Comparison of ENCODE assay signal across 8 mouse cellular contexts in genomic region chr8:109564766-109565165, GRCm38 (mm10). TPM values are rescaled to one million over a fixed set of nuclear protein-coding genes. Genes with fewer than 3 reads are reported as not detected.
DNase-seq lines count a peak whose midpoint lies in the region; ATAC-seq and TF ChIP-seq lines count a peak whose summit lies in the region.

No protein-coding gene starts in this region.

- no peaks in the 10 kb centered on the region for H3K9me3 ChIP-seq in lung, embryonic 16.5 days (ENCODE audit: control insufficient read depth, low read length)
- H3K9me3 ChIP-seq in embryonic facial prominence, embryonic 11.5 days (replicated peaks; ENCODE audit: control insufficient read depth, low read length): no peaks in the 10 kb centered on the region

- no peak for ATAC-seq in lung, embryonic 16.5 days (ENCODE audit: low read depth)
- ATAC-seq in embryonic facial prominence, embryonic 11.5 days (replicated peaks; ENCODE audit: insufficient number of reproducible peaks, low FRiP score, low TSS enrichment, low read depth): no peak

- H3K4me1 ChIP-seq in lung, embryonic 16.5 days (replicated peaks; ENCODE audit: control insufficient read depth, insufficient read depth, low read length): peaks cover 17% of the 10 kb centered on the region
- H3K4me1 ChIP-seq in embryonic facial prominence, embryonic 11.5 days (ENCODE audit: control insufficient read depth, insufficient read depth, low read length): no peaks in the 10 kb centered on the region
- H3K4me1 ChIP-seq in olfactory bulb, adult 2 months (ENCODE audit: control insufficient read depth, insufficient read depth, low read length): peaks cover 4% of the 10 kb centered on the region; the same call in 1 of the 2 replicates

- peak overlapping the region; percentile 93 for H3K4me2 ChIP-seq in lung, embryonic 16.5 days (ENCODE audit: low read depth, low read length)
- peak overlapping the region; percentile 78 for H3K4me2 ChIP-seq in embryonic facial prominence, embryonic 11.5 days (ENCODE audit: low read depth, low read length)

- TF ChIP-seq POLR2A in olfactory bulb, adult 2 months (IDR thresholded peaks at IDR 0.05; ENCODE audit: insufficient read depth, low read depth, low read length): no peak

- no peak for TF ChIP-seq CTCF in olfactory bulb, adult 2 months (IDR thresholded peaks at IDR 0.05; ENCODE audit: insufficient read depth, low read depth, low read length)

- DNase-seq in lung, postnatal 25 days (ENCODE audit: low spot score): no peak
- no peak for DNase-seq in embryonic facial prominence, embryonic 11.5 days (ENCODE audit: low spot score)
- DNase-seq in large intestine, adult 2 months (ENCODE audit: low read depth, low spot score): peak; percentile 7
- no peak for DNase-seq in thymus, postnatal 10 days (ENCODE audit: low spot score in 2 of 2)
- no peak for DNase-seq in layer of hippocampus, adult 11-12 months (ENCODE audit: low spot score)
- no peak for DNase-seq in gastrocnemius, adult 18-20 months (ENCODE audit: low spot score)

- peak overlapping the region; percentile 87 for H3K9ac ChIP-seq in lung, embryonic 16.5 days (ENCODE audit: low read length)
- H3K9ac ChIP-seq in embryonic facial prominence, embryonic 11.5 days (replicated peaks; ENCODE audit: low read length): peak overlapping the region; percentile 95

- H3K4me3 ChIP-seq in lung, embryonic 16.5 days (ENCODE audit: low read length): peak overlapping the region; percentile 81
- peak overlapping the region; percentile 91 for H3K4me3 ChIP-seq in embryonic facial prominence, embryonic 11.5 days (ENCODE audit: low read depth, low read length)
- H3K4me3 ChIP-seq in olfactory bulb, adult 2 months (ENCODE audit: insufficient read depth, low read depth, low read length): peak overlapping the region; percentile 93

- no peaks in the 10 kb centered on the region for H3K27me3 ChIP-seq in lung, embryonic 16.5 days (ENCODE audit: control insufficient read depth, insufficient read depth, low read depth, low read length)
- H3K27me3 ChIP-seq in embryonic facial prominence, embryonic 11.5 days (ENCODE audit: control insufficient read depth, insufficient read depth, low read length): no peaks in the 10 kb centered on the region

- H3K36me3 ChIP-seq in lung, embryonic 16.5 days (ENCODE audit: control insufficient read depth, insufficient read depth, low read length): peaks cover 27% of the 10 kb centered on the region
- H3K36me3 ChIP-seq in embryonic facial prominence, embryonic 11.5 days (replicated peaks; ENCODE audit: control insufficient read depth, insufficient read depth, low read depth, low read length): peaks cover 2% of the 10 kb centered on the region

- WGBS in lung, embryonic 16.5 days: 3% methylated on average over 10 of the region's 10 CpGs
- 6% methylated on average over 10 of the region's 10 CpGs for WGBS in embryonic facial prominence, embryonic 11.5 days
- WGBS in large intestine, adult 2 months: 3% methylated on average over 10 of the region's 10 CpGs
- WGBS in olfactory bulb, adult 2 months: 3% methylated on average over 10 of the region's 10 CpGs

- H3K27ac ChIP-seq in lung, embryonic 16.5 days (ENCODE audit: low read length): peak overlapping the region; percentile 89; the same call in 1 of the 2 replicates
- peak overlapping the region; percentile 78; the same call in 1 of the 2 replicates for H3K27ac ChIP-seq in embryonic facial prominence, embryonic 11.5 days (replicated peaks; ENCODE audit: low read depth, low read length)
- H3K27ac ChIP-seq in olfactory bulb, adult 2 months (ENCODE audit: insufficient read depth, low read depth, low read length): no peak overlapping the region; the same call in 1 of the 2 replicates

RNA-seq across cellular contexts. Expression of gene Dhx38, which starts 0.9 kb away (rescaled TPM):
- polyA plus RNA-seq in lung, embryonic 16.5 days (2015; fragmentation: Nextera tagmentation; extraction: Ambion mirVana): 23.9 and 25.3 TPM in 2 replicates
- 19.6 and 20.4 TPM in 2 replicates for polyA plus RNA-seq in embryonic facial prominence, embryonic 11.5 days (2014; fragmentation: Nextera tagmentation; extraction: Ambion mirVana)
- polyA plus RNA-seq in large intestine, adult 2 months (2012; rRNA removed): 16.6 and 19.7 TPM in 2 replicates
- polyA plus RNA-seq in olfactory bulb, adult 2 months (2012; ENCODE audit: insufficient read depth, insufficient read length, low replicate concordance, missing spikeins): 90.7 TPM in 1 of 2 replicates, not detected in the other
- total RNA-seq in gastrocnemius, adult 18-20 months (2021): 10 to 100 TPM; 10.3 to 11.4 TPM

RNA-seq across cellular contexts. Expression of gene Txnl4b, which starts 0.9 kb away (rescaled TPM):
- 26.0 and 29.6 TPM in 2 replicates for polyA plus RNA-seq in lung, embryonic 16.5 days (2015; fragmentation: Nextera tagmentation; extraction: Ambion mirVana)
- 28.2 and 28.9 TPM in 2 replicates for polyA plus RNA-seq in embryonic facial prominence, embryonic 11.5 days (2014; fragmentation: Nextera tagmentation; extraction: Ambion mirVana)
- 4.8 and 5.8 TPM in 2 replicates for polyA plus RNA-seq in large intestine, adult 2 months (2012; rRNA removed)
- not detected in 2 replicates for polyA plus RNA-seq in olfactory bulb, adult 2 months (2012; ENCODE audit: insufficient read depth, insufficient read length, low replicate concordance, missing spikeins)
- 1 to 10 TPM; 5.5 to 7.3 TPM for total RNA-seq in gastrocnemius, adult 18-20 months (2021)

RNA-seq across cellular contexts. Expression of gene Hp, which starts 14.2 kb away (rescaled TPM):
- polyA plus RNA-seq in lung, embryonic 16.5 days (2015; fragmentation: Nextera tagmentation; extraction: Ambion mirVana): 62.6 and 90.4 TPM in 2 replicates
- 0.88 and 0.97 TPM in 2 replicates for polyA plus RNA-seq in embryonic facial prominence, embryonic 11.5 days (2014; fragmentation: Nextera tagmentation; extraction: Ambion mirVana)
- 17.8 and 35.4 TPM in 2 replicates for polyA plus RNA-seq in large intestine, adult 2 months (2012; rRNA removed)
- not detected in 2 replicates for polyA plus RNA-seq in olfactory bulb, adult 2 months (2012; ENCODE audit: insufficient read depth, insufficient read length, low replicate concordance, missing spikeins)
- total RNA-seq in gastrocnemius, adult 18-20 months (2021): 10 to 100 TPM; 12.9 to 28.3 TPM

RNA-seq across cellular contexts. Expression of gene Dhodh, which starts 43.7 kb away (rescaled TPM):
- polyA plus RNA-seq in lung, embryonic 16.5 days (2015; fragmentation: Nextera tagmentation; extraction: Ambion mirVana): 40.9 and 42.1 TPM in 2 replicates
- polyA plus RNA-seq in embryonic facial prominence, embryonic 11.5 days (2014; fragmentation: Nextera tagmentation; extraction: Ambion mirVana): 41.5 and 44.6 TPM in 2 replicates
- 12.5 and 20.0 TPM in 2 replicates for polyA plus RNA-seq in large intestine, adult 2 months (2012; rRNA removed)
- not detected in 2 replicates for polyA plus RNA-seq in olfactory bulb, adult 2 months (2012; ENCODE audit: insufficient read depth, insufficient read length, low replicate concordance, missing spikeins)
- total RNA-seq in gastrocnemius, adult 18-20 months (2021): 10 to 100 TPM; 10.6 to 15.6 TPM

RNA-seq across cellular contexts. Expression of gene Pkd1l3, which starts 49.6 kb away (rescaled TPM):
- 0.08 TPM in 1 of 2 replicates, not detected in the other for polyA plus RNA-seq in lung, embryonic 16.5 days (2015; fragmentation: Nextera tagmentation; extraction: Ambion mirVana)
- 0.13 and 0.18 TPM in 2 replicates for polyA plus RNA-seq in embryonic facial prominence, embryonic 11.5 days (2014; fragmentation: Nextera tagmentation; extraction: Ambion mirVana)
- 0.05 and 0.23 TPM in 2 replicates for polyA plus RNA-seq in large intestine, adult 2 months (2012; rRNA removed)
- not detected in 2 replicates for polyA plus RNA-seq in olfactory bulb, adult 2 months (2012; ENCODE audit: insufficient read depth, insufficient read length, low replicate concordance, missing spikeins)
- total RNA-seq in gastrocnemius, adult 18-20 months (2021): under 1 TPM in 1 of 2 experiments, not detected in 1; 0.32 TPM
